Mouse (Mus musculus) hindbrain, embryonic 14.5 days (tissue): ENCODE results near the gene Fgfr2. TPM values are rescaled to one million over a fixed set of nuclear protein-coding genes. Genes with fewer than 3 reads are reported as not detected.

ENCODE experiments used
- ATAC-seq: fragments of 200-750 bp; cut with Nextera tagmentation; 2 replicates; pipeline ENCODE4 v1.8.0; 2017; ENCODE audit warnings: moderate number of reproducible peaks, mild to moderate bottlenecking, moderate TSS enrichment, moderate library complexity; ENCODE audit not compliant: low FRiP score
- DNase-seq: peaks from one replicate; pipeline ENCODE4 v3.0.0-alpha.2; 2015; ENCODE audit warnings: low spot score
- H3K27ac ChIP-seq: fragments of 300-500 bp; sonication (generic); 2 replicates; pipeline ENCODE4 v1.5.1; 2014; ENCODE audit warnings: mild to moderate bottlenecking, moderate library complexity
- H3K27me3 ChIP-seq: fragments of 300-500 bp; sonication (generic); 2 replicates; pipeline ENCODE4 v1.6.1; 2014; ENCODE audit warnings: mild to moderate bottlenecking, low read length, mixed read lengths; ENCODE audit not compliant: control insufficient read depth, insufficient read depth
- H3K36me3 ChIP-seq: fragments of 300-500 bp; sonication (generic); replicated peaks from 2 replicates; pipeline ENCODE4 v1.6.1; 2014; ENCODE audit not compliant: control insufficient read depth, insufficient read depth
- H3K4me1 ChIP-seq: fragments of 300-500 bp; sonication (generic); replicated peaks from 2 replicates; pipeline ENCODE4 v1.6.1; 2014; ENCODE audit warnings: antibody characterized with exemption, low read length, mixed read lengths; ENCODE audit not compliant: control insufficient read depth, insufficient read depth
- H3K4me2 ChIP-seq: fragments of 300-500 bp; sonication (generic); replicated peaks from 2 replicates; pipeline ENCODE4 v1.6.1; 2014; ENCODE audit warnings: mild to moderate bottlenecking, moderate library complexity
- H3K4me3 ChIP-seq: fragments of 300-500 bp; sonication (generic); replicated peaks from 2 replicates; pipeline ENCODE4 v1.5.1; 2014; ENCODE audit warnings: mild to moderate bottlenecking, low read length
- H3K9ac ChIP-seq: fragments of 300-500 bp; sonication (generic); 2 replicates; pipeline ENCODE4 v1.6.1; 2014
- H3K9me3 ChIP-seq: fragments of 300-500 bp; sonication (generic); 2 replicates; pipeline ENCODE4 v1.6.1; 2016; ENCODE audit warnings: low read length; ENCODE audit not compliant: control insufficient read depth
- WGBS: fragments of 180-500 bp; shearing (Covaris S2); extraction: QIAGEN DNeasy Blood & Tissue Kit; methylation state at CpG from one replicate; pipeline ENCODE4 v1.1.7; 2014; 5-methylcytosine and 5-hydroxymethylcytosine counted together
- polyA plus RNA-seq: library from polyadenylated mRNA; unstranded; fragments of >200 nt; fragmentation: Nextera tagmentation; extraction: Ambion mirVana; gene quantifications from 2 replicates; pipeline ENCODE4 v1.2.1, GENCODE M21; 2014

Fgfr2 gene
- polyA plus RNA-seq, 1 experiment from 2014 or later = 43.5 TPM

- Histone ChIP-seq H3K4me2 (peak overlapping the region; percentile 85), H3K27me3 (peaks cover 67% of the 10 kb centered on the region), H3K4me3 (peak overlapping the region; percentile 43), H3K27ac (no peak overlapping the region), H3K36me3 (no peaks in the 10 kb centered on the region), H3K9me3 (no peaks in the 10 kb centered on the region), H3K4me1 (peaks cover 28% of the 10 kb centered on the region), H3K9ac (peak overlapping the region; percentile 41; the same call in 1 of the 2 replicates)
- ATAC-seq = no peak
- 9% methylated on average over 26 of the region's 26 CpGs for WGBS
- no peak for DNase-seq
Observed at GRCm38 (mm10) chr7:132596557-132597250, 526.4 kb downstream of the Fgfr2 start.

GRCm38 (mm10) chr7:132595787-132596186 is 527.4 kb downstream of the Fgfr2 start:
- Histone ChIP-seq H3K4me2 (no peak overlapping the region), H3K27ac (no peak overlapping the region), H3K36me3 (no peaks in the 10 kb centered on the region), H3K9me3 (no peaks in the 10 kb centered on the region), H3K9ac (no peak overlapping the region), H3K27me3 (peaks cover 58% of the 10 kb centered on the region), H3K4me3 (no peak overlapping the region), H3K4me1 (peaks cover 28% of the 10 kb centered on the region)
- WGBS = 89% methylated on average over 3 of the region's 3 CpGs
- DNase-seq (no peak), ATAC-seq (no peak)

GRCm38 (mm10) chr7:132594325-132594724 is 528.8 kb downstream of the Fgfr2 start:
- H3K4me1 ChIP-seq = peaks cover 17% of the 10 kb centered on the region
- H3K4me2 ChIP-seq = no peak overlapping the region
- 93% methylated on average over 2 of the region's 2 CpGs for whole genome bisulfite sequencing
- DNase-seq (no peak), ATAC-seq (no peak)
- H3K9me3 ChIP-seq = no peaks in the 10 kb centered on the region
- no peaks in the 10 kb centered on the region for H3K36me3 ChIP-seq
- H3K27ac ChIP-seq = no peak overlapping the region
- H3K4me3 ChIP-seq = no peak overlapping the region
- no peak overlapping the region for H3K9ac ChIP-seq
- peaks cover 43% of the 10 kb centered on the region for H3K27me3 ChIP-seq

- 75% methylated on average over 2 of the region's 2 CpGs for WGBS
- no peak overlapping the region for H3K27ac ChIP-seq
- H3K9ac ChIP-seq = no peak overlapping the region
- peaks cover 15% of the 10 kb centered on the region for H3K4me1 ChIP-seq
- no peak for ATAC-seq
- no peak overlapping the region for H3K4me2 ChIP-seq
- H3K36me3 ChIP-seq = no peaks in the 10 kb centered on the region
- H3K27me3 ChIP-seq = peaks cover 37% of the 10 kb centered on the region
- H3K4me3 ChIP-seq = no peak overlapping the region
- no peaks in the 10 kb centered on the region for H3K9me3 ChIP-seq
- DNase-seq = no peak
Observed at GRCm38 (mm10) chr7:132593762-132594161, 529.4 kb downstream of the Fgfr2 start.

GRCm38 (mm10) chr7:132589610-132590009 is 533.5 kb downstream of the Fgfr2 start:
- ATAC-seq = no peak
- Histone ChIP-seq H3K4me2 (no peak overlapping the region), H3K9me3 (no peaks in the 10 kb centered on the region), H3K4me1 (no peaks in the 10 kb centered on the region), H3K27me3 (no peaks in the 10 kb centered on the region), H3K9ac (no peak overlapping the region), H3K36me3 (no peaks in the 10 kb centered on the region), H3K4me3 (no peak overlapping the region), H3K27ac (no peak overlapping the region)
- 61% methylated on average over 5 of the region's 5 CpGs for WGBS
- no peak for DNase-seq

GRCm38 (mm10) chr7:132587167-132587566 is 536.0 kb downstream of the Fgfr2 start:
- Histone ChIP-seq H3K4me2 (no peak overlapping the region), H3K9ac (no peak overlapping the region), H3K4me3 (no peak overlapping the region), H3K27ac (no peak overlapping the region), H3K9me3 (no peaks in the 10 kb centered on the region), H3K36me3 (no peaks in the 10 kb centered on the region), H3K4me1 (no peaks in the 10 kb centered on the region), H3K27me3 (no peaks in the 10 kb centered on the region)
- WGBS = 74% methylated on average over 5 of the region's 5 CpGs
- no peak for ATAC-seq
- DNase-seq = no peak

GRCm38 (mm10) chr7:132585695-132586491 is 537.3 kb downstream of the Fgfr2 start:
- Histone ChIP-seq H3K4me3 (no peak overlapping the region), H3K27ac (no peak overlapping the region), H3K9me3 (no peaks in the 10 kb centered on the region), H3K4me2 (no peak overlapping the region), H3K9ac (no peak overlapping the region), H3K4me1 (no peaks in the 10 kb centered on the region), H3K36me3 (no peaks in the 10 kb centered on the region), H3K27me3 (no peaks in the 10 kb centered on the region)
- ATAC-seq (no peak), DNase-seq (no peak)
- 74% methylated on average over 3 of the region's 3 CpGs for WGBS

- WGBS = 91% methylated on average over 2 of the region's 2 CpGs
- H3K4me2 ChIP-seq = no peak overlapping the region
- DNase-seq (no peak), ATAC-seq (no peak)
- no peaks in the 10 kb centered on the region for H3K4me1 ChIP-seq
- H3K9me3 ChIP-seq = no peaks in the 10 kb centered on the region
- no peaks in the 10 kb centered on the region for H3K36me3 ChIP-seq
- H3K4me3 ChIP-seq = no peak overlapping the region
- H3K27ac ChIP-seq = no peak overlapping the region
- H3K9ac ChIP-seq = no peak overlapping the region
- 0 out of 2 replicates have a peak, but pooled peaks cover 5% of the 10 kb centered on the region for H3K27me3 ChIP-seq
Observed at GRCm38 (mm10) chr7:132581441-132581840, 541.7 kb downstream of the Fgfr2 start.

GRCm38 (mm10) chr7:132580511-132580910 is 542.6 kb downstream of the Fgfr2 start:
- Histone ChIP-seq H3K4me2 (no peak overlapping the region), H3K27me3 (0 out of 2 replicates have a peak, but pooled peaks cover 5% of the 10 kb centered on the region), H3K4me1 (peaks cover 1% of the 10 kb centered on the region; the same call in 1 of the 2 replicates), H3K9ac (no peak overlapping the region), H3K36me3 (no peaks in the 10 kb centered on the region), H3K9me3 (no peaks in the 10 kb centered on the region), H3K4me3 (no peak overlapping the region), H3K27ac (no peak overlapping the region)
- DNase-seq = no peak
- 83% methylated on average over 6 of the region's 6 CpGs for WGBS
- ATAC-seq = no peak
